Mouse (Mus musculus) yolk sac, embryonic 10.5 days (tissue): ENCODE data around the gene Zic5.

Experiments
- DNase-seq: peaks from one replicate; pipeline ENCODE4 v3.0.0-alpha.2; 2017; ENCODE audit warnings: low spot score

The Zic5 gene

DNA sequence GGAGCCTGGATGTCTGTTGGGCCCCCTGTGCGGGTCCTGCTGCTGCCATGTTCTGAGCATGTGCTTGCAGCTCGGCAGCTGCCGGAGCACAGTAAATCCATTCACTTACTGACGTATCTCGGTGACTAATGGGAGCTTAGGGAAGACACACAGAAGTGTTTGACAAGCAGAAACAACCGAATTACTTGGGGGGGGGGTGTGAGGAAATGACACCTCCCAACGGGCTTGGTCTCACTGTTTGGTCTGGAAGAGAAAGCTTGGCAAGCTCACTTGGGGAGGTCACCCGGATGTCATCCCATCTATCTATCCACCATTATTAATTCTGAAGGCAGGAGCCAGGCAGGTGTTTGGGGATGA, 38.3 kb downstream of the Zic5 start:
- DNase-seq = no peak

GRCm38 (mm10) chr14:122426529-122427203, 38.8 kb downstream of the Zic5 start:
- DNase-seq = no peak

- no peak for DNase-seq
These were observed 41.0 kb downstream of the Zic5 start for GRCm38 (mm10) chr14:122424441-122424840.

GRCm38 (mm10) chr14:122416166-122416771, 49.2 kb downstream of the Zic5 start:
- DNase-seq = no peak

DNA sequence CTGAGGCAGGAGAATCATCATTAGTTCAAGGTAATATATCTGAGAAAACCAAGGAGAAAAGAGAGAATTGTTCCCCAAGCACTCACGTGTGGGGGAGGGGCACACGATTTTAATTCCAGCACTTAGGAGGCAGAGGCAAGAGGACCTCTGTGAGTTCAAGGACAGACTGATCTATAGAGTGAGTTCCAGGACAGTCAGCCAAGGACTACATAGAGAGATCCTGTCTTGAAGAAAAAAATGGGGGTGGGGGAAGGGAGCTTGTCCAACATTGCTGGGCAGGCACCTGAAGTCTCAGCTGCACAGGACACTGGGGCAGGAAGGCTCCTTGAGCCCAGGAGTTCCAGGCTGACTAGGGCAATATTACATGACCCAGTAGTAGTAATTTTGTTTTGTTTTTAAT, 50.7 kb downstream of the Zic5 start:
- DNase-seq = no peak

GRCm38 (mm10) chr14:122413542-122413928, 51.9 kb downstream of the Zic5 start:
- DNase-seq = no peak

- DNase-seq = no peak
These were observed 52.5 kb downstream of the Zic5 start for GRCm38 (mm10) chr14:122412841-122413541.
